Mouse (Mus musculus) testis, adult 2 months (tissue): ENCODE results near the gene Ptbp1. TPM values are rescaled to one million over a fixed set of nuclear protein-coding genes. Genes with fewer than 3 reads are reported as not detected.

Experiments used
- H3K27ac ChIP-seq: fragments of 200-500 bp; 2 replicates; pipeline ENCODE4 v1.5.1; 2012; ENCODE audit warnings: low read depth, low read length; ENCODE audit not compliant: control insufficient read depth, insufficient read depth
- H3K27me3 ChIP-seq: fragments of 200-500 bp; 2 replicates; pipeline ENCODE4 v1.6.1; 2012; ENCODE audit warnings: mild to moderate bottlenecking, low read length, moderate library complexity; ENCODE audit not compliant: control insufficient read depth, insufficient read depth
- H3K36me3 ChIP-seq: fragments of 200-500 bp; 2 replicates; pipeline ENCODE4 v1.6.1; 2012; ENCODE audit warnings: mild to moderate bottlenecking, low read length; ENCODE audit not compliant: control insufficient read depth, insufficient read depth
- H3K4me1 ChIP-seq: fragments of 200-500 bp; 2 replicates; pipeline ENCODE4 v1.6.1; 2012; ENCODE audit warnings: low read length; ENCODE audit not compliant: control insufficient read depth, insufficient read depth
- H3K4me3 ChIP-seq: fragments of 200-500 bp; 2 replicates; pipeline ENCODE4 v1.5.1; 2012; ENCODE audit warnings: low read depth, mild to moderate bottlenecking, low read length, moderate library complexity, mixed read lengths; ENCODE audit not compliant: control insufficient read depth
- CTCF ChIP-seq: fragments of 200-500 bp; IDR thresholded peaks from 2 replicates; pipeline ENCODE4 v1.5.1; 2012; ENCODE audit warnings: low read depth, mild to moderate bottlenecking, inconsistent platforms, low read length, moderate library complexity; ENCODE audit not compliant: control insufficient read depth, insufficient read depth, insufficient replicate concordance
- POLR2A ChIP-seq: fragments of 200-500 bp; IDR thresholded peaks from 2 replicates; pipeline ENCODE4 v1.6.1; 2012; ENCODE audit warnings: low read depth, mild to moderate bottlenecking, inconsistent platforms, low read length, moderate library complexity; ENCODE audit not compliant: control insufficient read depth
- polyA plus RNA-seq: library from polyadenylated mRNA; depleted of rRNA; stranded (reverse); fragments of >200 nt; gene quantifications from 2 replicates; pipeline ENCODE4 v1.2.3, GENCODE M21; 2012

The Ptbp1 gene
- polyA plus RNA-seq, 1 experiment = 126 TPM

GRCm38 (mm10) chr10:79814271-79814842, 39.9 kb upstream of the Ptbp1 start:
- H3K27ac ChIP-seq = no peak overlapping the region
- peaks cover 3% of the 10 kb centered on the region for H3K4me1 ChIP-seq
- no peak overlapping the region for H3K4me3 ChIP-seq
- no peak for TF ChIP-seq CTCF
- TF ChIP-seq POLR2A = no peak
- no peaks in the 10 kb centered on the region for H3K27me3 ChIP-seq
- no peaks in the 10 kb centered on the region for H3K36me3 ChIP-seq

GRCm38 (mm10) chr10:79815671-79816494, 38.3 kb upstream of the Ptbp1 start:
- no peaks in the 10 kb centered on the region for H3K36me3 ChIP-seq
- H3K4me3 ChIP-seq = no peak overlapping the region
- H3K4me1 ChIP-seq = peaks cover 3% of the 10 kb centered on the region

GRCm38 (mm10) chr10:79817111-79817510, 37.1 kb upstream of the Ptbp1 start:
- Histone ChIP-seq H3K4me3 (no peak overlapping the region), H3K27me3 (no peaks in the 10 kb centered on the region), H3K36me3 (no peaks in the 10 kb centered on the region), H3K27ac (no peak overlapping the region), H3K4me1 (peaks cover 4% of the 10 kb centered on the region)
- TF ChIP-seq CTCF = no peak
- TF ChIP-seq POLR2A = no peak

More at GRCm38 (mm10) chr10:79815671-79816494, 38.3 kb upstream of the Ptbp1 start:
- TF ChIP-seq CTCF = no peak
- TF ChIP-seq POLR2A = no peak
- no peaks in the 10 kb centered on the region for H3K27me3 ChIP-seq
- H3K27ac ChIP-seq = no peak overlapping the region

GRCm38 (mm10) chr10:79818225-79818624, 36.0 kb upstream of the Ptbp1 start:
- Histone ChIP-seq H3K27me3 (no peaks in the 10 kb centered on the region), H3K36me3 (no peaks in the 10 kb centered on the region), H3K4me3 (no peak overlapping the region), H3K27ac (no peak overlapping the region), H3K4me1 (peaks cover 12% of the 10 kb centered on the region)
- TF ChIP-seq CTCF (no peak), POLR2A (no peak)

GRCm38 (mm10) chr10:79819606-79820005, 34.6 kb upstream of the Ptbp1 start:
- Histone ChIP-seq H3K27ac (no peak overlapping the region), H3K27me3 (no peaks in the 10 kb centered on the region), H3K36me3 (no peaks in the 10 kb centered on the region), H3K4me1 (peaks cover 15% of the 10 kb centered on the region), H3K4me3 (no peak overlapping the region)
- no peak for TF ChIP-seq POLR2A
- TF ChIP-seq CTCF = no peak

GRCm38 (mm10) chr10:79820277-79820676, 34.0 kb upstream of the Ptbp1 start:
- H3K27me3 ChIP-seq = no peaks in the 10 kb centered on the region
- H3K36me3 ChIP-seq = no peaks in the 10 kb centered on the region
- peaks cover 17% of the 10 kb centered on the region for H3K4me1 ChIP-seq
- H3K4me3 ChIP-seq = no peak overlapping the region
- no peak overlapping the region for H3K27ac ChIP-seq
- TF ChIP-seq POLR2A (no peak), CTCF (no peak)

GRCm38 (mm10) chr10:79820782-79821181, 33.4 kb upstream of the Ptbp1 start, which contains the start of gene Misp:
TSS of gene Misp (plus strand) at chr10:79820989.
- Histone ChIP-seq H3K36me3 (no peaks in the 10 kb centered on the region), H3K27ac (no peak within 1 kb of the TSS), H3K27me3 (no peaks in the 10 kb centered on the region), H3K4me1 (peaks cover 17% of the 10 kb centered on the region), H3K4me3 (no peak within 1 kb of the TSS)
- TF ChIP-seq CTCF (no peak), POLR2A (no peak)
